Mouse (Mus musculus): ENCODE data around the gene Morc3.

The Morc3 gene

GRCm38 (mm10) chr16:93923788-93924187 is 91.9 kb downstream of the Morc3 start:
- DNase-seq (ENCODE audit: low spot score in 2 of 2) = no peak

Data from frontal cortex, postnatal 25 days (tissue).